Mouse (Mus musculus): ENCODE data around the gene Btg2. TPM values are rescaled to one million over a fixed set of nuclear protein-coding genes. Genes with fewer than 3 reads are reported as not detected.

The Btg2 gene
- polyA plus RNA-seq, 1 experiment from 2014 or later: 27.2 TPM

DNA sequence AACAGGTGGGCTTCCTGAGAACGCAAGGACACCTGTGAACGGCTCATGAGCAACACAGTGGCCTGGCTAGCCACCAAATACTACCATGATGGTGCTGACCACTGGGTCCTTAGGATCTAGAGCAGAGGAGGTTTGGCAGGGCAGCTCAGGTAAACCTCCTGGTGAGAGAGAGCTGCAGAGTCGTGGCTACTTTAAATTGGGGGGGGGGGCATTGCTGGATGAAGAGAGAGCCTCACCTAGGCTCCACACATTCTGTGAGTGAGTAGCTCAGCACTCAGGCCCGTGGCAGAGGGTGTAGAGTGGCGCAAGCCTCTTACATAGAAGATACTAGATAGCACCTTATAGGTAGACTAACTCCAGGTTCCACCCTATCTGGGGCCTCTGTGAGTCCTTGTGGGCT, 21.5 kb upstream of the Btg2 start:
- no peaks in the 10 kb centered on the region for H3K9me3 ChIP-seq (replicated peaks; ENCODE audit: control insufficient read depth, low read length, poor library complexity, severe bottlenecking)
- no peak for ATAC-seq
- H3K27ac ChIP-seq (ENCODE audit: low read length): no peak overlapping the region
- no peaks in the 10 kb centered on the region for H3K27me3 ChIP-seq (ENCODE audit: control insufficient read depth, insufficient read depth, low read depth, low read length)
- H3K4me2 ChIP-seq (ENCODE audit: low read length): no peak overlapping the region
- no peak overlapping the region for H3K4me3 ChIP-seq (ENCODE audit: low read depth, low read length)
- WGBS: 78% methylated on average over 5 of the region's 5 CpGs
- no peak overlapping the region for H3K9ac ChIP-seq (ENCODE audit: low read depth, low read length)
- H3K4me1 ChIP-seq (ENCODE audit: control insufficient read depth, insufficient read depth, low read length): peaks cover 11% of the 10 kb centered on the region
- no peaks in the 10 kb centered on the region for H3K36me3 ChIP-seq (ENCODE audit: control insufficient read depth, insufficient read depth, low read length)

DNA sequence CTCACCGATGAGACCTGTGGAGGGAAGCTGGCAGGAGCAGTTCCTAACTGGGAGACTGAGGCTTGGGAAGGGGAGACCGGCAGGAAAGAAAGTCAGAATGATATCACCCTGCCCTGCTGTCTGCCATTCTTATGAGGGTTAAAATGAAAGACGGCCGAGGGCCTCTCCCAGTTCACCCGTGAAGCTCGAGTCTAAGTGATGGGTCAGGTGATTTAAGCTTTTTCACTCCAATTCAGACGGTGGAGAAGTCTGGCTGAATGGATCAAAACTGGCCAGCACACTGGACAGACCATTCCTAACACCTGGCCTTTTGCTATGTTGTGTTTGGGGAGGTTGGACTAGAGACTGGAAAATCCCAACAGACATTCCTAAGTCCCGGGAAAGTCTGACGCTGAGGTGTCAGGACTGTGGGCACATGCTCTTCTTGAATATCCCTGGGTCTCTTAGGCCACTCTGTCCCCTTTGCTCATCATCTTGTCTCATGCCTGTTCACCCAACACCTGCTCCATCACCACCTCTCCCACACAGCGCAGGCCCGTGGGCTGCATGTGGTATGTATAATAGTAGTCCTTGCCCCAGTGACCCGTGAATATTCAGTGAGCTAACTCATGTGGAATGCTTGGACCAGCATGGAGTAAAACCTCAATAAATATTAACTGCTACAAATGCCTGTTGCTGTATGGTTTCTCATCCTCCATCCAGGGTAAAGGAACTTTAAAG, 20.8 kb upstream of the Btg2 start:
- Histone ChIP-seq H3K9me3 (replicated peaks; ENCODE audit: control insufficient read depth, low read length, poor library complexity, severe bottlenecking) (no peaks in the 10 kb centered on the region), H3K9ac (ENCODE audit: low read depth, low read length) (peak overlapping the region; percentile 59), H3K4me3 (ENCODE audit: low read depth, low read length) (peak overlapping the region; percentile 46), H3K27me3 (ENCODE audit: control insufficient read depth, insufficient read depth, low read depth, low read length) (no peaks in the 10 kb centered on the region), H3K27ac (ENCODE audit: low read length) (peak overlapping the region; percentile 70), H3K4me1 (ENCODE audit: control insufficient read depth, insufficient read depth, low read length) (peaks cover 11% of the 10 kb centered on the region), H3K36me3 (ENCODE audit: control insufficient read depth, insufficient read depth, low read length) (no peaks in the 10 kb centered on the region), H3K4me2 (ENCODE audit: low read length) (peak overlapping the region; percentile 88)
- WGBS: 25% methylated on average over 12 of the region's 12 CpGs
- 0 out of 2 replicates have a peak, but pooled peaks have one; percentile 7 for ATAC-seq

DNA sequence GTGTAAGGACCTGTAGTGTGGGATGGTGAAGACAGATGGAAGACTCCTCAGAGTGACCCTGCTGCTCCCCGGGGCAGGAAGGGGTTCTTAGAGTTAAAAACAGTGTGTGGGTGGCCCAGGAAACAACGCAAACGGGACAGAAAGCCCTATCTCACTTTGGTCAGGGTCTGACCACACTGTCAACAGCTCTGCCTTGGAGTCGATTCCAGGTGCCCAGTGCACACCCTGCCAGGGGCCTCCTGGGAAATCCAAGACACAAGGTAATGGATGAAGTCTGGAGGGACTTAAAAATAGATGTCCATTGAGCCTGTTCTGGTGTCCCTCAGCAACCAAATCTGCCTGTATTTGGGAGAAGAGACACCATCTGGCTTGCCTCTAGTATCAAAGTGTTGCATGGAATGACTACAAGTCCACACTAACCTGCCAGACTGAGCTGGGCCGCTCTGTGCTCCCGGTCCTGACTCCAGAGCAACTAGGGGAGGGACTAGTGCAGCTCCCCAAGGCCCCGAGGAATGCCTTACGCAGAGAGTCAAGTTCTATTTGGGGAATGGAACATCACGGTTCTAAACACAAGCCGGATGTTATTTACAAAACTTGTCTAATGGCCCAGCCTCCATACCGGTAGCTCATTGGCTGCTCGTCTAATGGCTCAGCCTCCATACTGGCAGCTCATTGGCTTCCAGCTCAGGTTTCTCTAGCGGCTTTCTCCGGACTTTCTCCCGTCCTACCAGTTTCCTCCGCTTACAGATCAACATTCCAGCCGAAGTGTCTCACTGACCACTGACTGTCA, 20.0 kb upstream of the Btg2 start:
- Histone ChIP-seq H3K9ac (ENCODE audit: low read depth, low read length) (peak overlapping the region; percentile 59), H3K4me3 (ENCODE audit: low read depth, low read length) (peak overlapping the region; percentile 46), H3K27ac (ENCODE audit: low read length) (peak overlapping the region; percentile 70), H3K36me3 (ENCODE audit: control insufficient read depth, insufficient read depth, low read length) (no peaks in the 10 kb centered on the region), H3K4me2 (ENCODE audit: low read length) (peak overlapping the region; percentile 88), H3K4me1 (ENCODE audit: control insufficient read depth, insufficient read depth, low read length) (peaks cover 11% of the 10 kb centered on the region), H3K9me3 (replicated peaks; ENCODE audit: control insufficient read depth, low read length, poor library complexity, severe bottlenecking) (no peaks in the 10 kb centered on the region), H3K27me3 (ENCODE audit: control insufficient read depth, insufficient read depth, low read depth, low read length) (no peaks in the 10 kb centered on the region)
- WGBS: 11% methylated on average over 17 of the region's 17 CpGs
- ATAC-seq: peak; percentile 73

DNA sequence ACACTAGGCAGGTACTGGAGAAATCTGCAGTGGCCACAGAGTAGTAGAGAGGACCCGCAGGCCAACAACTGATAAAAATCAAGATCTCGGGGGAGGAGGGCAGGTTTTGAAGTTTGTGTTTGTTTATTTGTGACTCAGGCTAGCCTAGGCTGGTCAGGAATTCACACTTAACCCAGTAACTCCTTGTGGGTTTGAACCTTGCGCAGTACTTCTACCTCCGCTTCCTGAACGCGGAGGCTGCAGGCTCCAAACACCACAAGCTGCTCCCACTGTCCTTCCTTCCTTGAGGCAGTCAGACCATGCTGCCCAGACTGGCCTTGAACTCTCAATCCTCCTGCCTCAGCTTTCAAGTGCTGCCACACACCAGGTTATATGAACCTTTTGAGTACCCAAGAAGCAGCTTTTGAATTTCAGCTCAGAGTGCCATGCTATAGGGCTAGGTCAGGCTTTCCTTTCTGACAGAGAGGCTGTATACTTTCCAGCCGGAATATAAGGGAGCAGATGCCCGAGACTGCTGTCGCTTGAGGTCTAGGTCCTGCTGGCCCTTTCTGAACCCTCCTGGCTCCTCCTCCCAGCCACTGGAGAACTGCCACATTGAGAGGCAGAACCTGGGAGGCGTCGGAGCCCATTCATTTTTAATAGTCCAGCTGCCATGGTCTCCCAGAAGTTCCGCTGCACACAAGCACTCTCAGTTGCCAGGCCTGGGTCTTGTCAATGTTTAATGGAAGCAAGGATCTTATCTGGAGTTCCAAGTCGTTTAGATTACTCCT, 19.2 kb upstream of the Btg2 start:
- 61% methylated on average over 13 of the region's 13 CpGs for WGBS
- Histone ChIP-seq H3K9ac (ENCODE audit: low read depth, low read length) (no peak overlapping the region), H3K36me3 (ENCODE audit: control insufficient read depth, insufficient read depth, low read length) (no peaks in the 10 kb centered on the region), H3K4me2 (ENCODE audit: low read length) (no peak overlapping the region), H3K4me3 (ENCODE audit: low read depth, low read length) (no peak overlapping the region), H3K9me3 (replicated peaks; ENCODE audit: control insufficient read depth, low read length, poor library complexity, severe bottlenecking) (no peaks in the 10 kb centered on the region), H3K4me1 (ENCODE audit: control insufficient read depth, insufficient read depth, low read length) (peaks cover 16% of the 10 kb centered on the region), H3K27ac (ENCODE audit: low read length) (no peak overlapping the region), H3K27me3 (ENCODE audit: control insufficient read depth, insufficient read depth, low read depth, low read length) (no peaks in the 10 kb centered on the region)
- no peak for ATAC-seq

DNA sequence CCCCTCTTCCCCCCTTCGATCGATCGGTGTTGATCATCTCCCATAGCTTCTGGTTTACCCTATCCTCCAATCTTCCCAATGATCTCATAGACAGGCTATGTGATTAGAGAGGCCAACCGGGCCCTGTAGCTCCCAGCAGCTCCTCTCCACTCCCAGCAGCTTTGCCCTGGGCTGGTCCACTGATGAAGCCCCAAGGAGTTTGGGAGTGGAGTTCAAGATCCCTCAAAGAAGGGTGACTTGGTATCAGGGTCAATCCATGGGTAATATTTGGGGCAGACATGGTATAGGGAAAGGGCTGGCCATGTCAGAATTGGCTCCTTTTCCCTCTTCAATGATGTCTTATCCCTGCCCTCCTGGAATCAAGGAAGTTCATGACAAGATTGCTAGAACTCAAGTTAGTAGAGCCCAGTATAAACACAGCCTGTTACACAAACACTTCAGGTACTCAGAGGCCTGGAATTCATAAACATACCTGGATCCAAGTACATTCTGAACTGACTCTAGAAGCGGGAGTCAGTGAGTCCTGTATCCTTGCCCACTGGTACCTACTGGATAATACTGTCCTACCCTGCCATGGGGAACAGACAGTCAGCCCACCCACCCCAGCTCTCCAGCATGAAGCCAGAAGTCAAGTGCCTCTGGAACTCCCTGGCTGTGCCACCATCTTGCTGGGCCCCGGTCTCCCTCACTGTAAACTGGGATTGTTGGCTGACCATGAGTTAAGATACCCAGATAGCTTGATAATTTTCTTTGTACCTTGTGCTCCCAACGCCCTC, 18.3 kb upstream of the Btg2 start:
- Histone ChIP-seq H3K9ac (ENCODE audit: low read depth, low read length) (no peak overlapping the region), H3K36me3 (ENCODE audit: control insufficient read depth, insufficient read depth, low read length) (no peaks in the 10 kb centered on the region), H3K9me3 (replicated peaks; ENCODE audit: control insufficient read depth, low read length, poor library complexity, severe bottlenecking) (no peaks in the 10 kb centered on the region), H3K4me2 (ENCODE audit: low read length) (no peak overlapping the region), H3K27me3 (ENCODE audit: control insufficient read depth, insufficient read depth, low read depth, low read length) (no peaks in the 10 kb centered on the region), H3K4me1 (ENCODE audit: control insufficient read depth, insufficient read depth, low read length) (peaks cover 18% of the 10 kb centered on the region), H3K4me3 (ENCODE audit: low read depth, low read length) (no peak overlapping the region), H3K27ac (ENCODE audit: low read length) (peak overlapping the region; percentile 68; the same call in 1 of the 2 replicates)
- no peak for ATAC-seq
- WGBS: 83% methylated on average over 7 of the region's 7 CpGs

DNA sequence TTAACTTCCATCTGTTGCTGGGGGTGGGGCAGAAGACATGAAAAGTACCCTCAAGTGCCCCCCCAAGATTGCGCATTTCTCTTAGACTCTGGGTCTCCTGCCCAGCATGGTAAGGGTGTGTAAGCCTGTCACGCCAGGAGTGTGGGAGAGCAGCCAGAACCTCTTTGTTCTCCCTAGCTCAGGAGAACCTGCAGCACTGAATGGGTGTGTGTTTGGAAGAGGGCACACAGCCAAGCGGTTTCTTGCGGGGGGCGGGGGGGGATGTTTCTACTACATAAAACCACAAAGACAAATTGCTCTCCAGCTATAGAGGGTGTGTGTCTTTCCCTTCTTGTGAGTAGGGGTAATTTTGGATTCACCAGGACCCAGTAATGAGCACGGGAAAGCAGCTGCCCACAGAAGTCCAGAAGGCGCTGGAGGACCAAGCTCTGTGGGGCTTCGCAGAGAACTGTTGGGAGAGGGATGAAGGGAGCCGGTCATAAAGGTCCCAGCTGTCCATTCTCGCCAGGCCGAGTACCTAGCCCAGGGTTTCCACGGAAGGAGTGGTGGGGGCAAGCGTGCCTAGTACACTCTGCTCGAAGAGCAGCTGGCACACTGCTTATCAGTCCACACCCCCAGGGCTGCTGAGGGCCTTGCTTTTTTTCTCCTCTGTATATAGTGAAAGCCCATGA, 17.5 kb upstream of the Btg2 start:
- 18% methylated on average over 14 of the region's 14 CpGs for WGBS
- Histone ChIP-seq H3K4me1 (ENCODE audit: control insufficient read depth, insufficient read depth, low read length) (peaks cover 18% of the 10 kb centered on the region), H3K27ac (ENCODE audit: low read length) (peak overlapping the region; percentile 68), H3K4me3 (ENCODE audit: low read depth, low read length) (no peak overlapping the region), H3K36me3 (ENCODE audit: control insufficient read depth, insufficient read depth, low read length) (no peaks in the 10 kb centered on the region), H3K4me2 (ENCODE audit: low read length) (no peak overlapping the region), H3K27me3 (ENCODE audit: control insufficient read depth, insufficient read depth, low read depth, low read length) (no peaks in the 10 kb centered on the region), H3K9ac (ENCODE audit: low read depth, low read length) (no peak overlapping the region), H3K9me3 (replicated peaks; ENCODE audit: control insufficient read depth, low read length, poor library complexity, severe bottlenecking) (no peaks in the 10 kb centered on the region)
- ATAC-seq: peak; percentile 57; the same call in 1 of the 2 replicates

DNA sequence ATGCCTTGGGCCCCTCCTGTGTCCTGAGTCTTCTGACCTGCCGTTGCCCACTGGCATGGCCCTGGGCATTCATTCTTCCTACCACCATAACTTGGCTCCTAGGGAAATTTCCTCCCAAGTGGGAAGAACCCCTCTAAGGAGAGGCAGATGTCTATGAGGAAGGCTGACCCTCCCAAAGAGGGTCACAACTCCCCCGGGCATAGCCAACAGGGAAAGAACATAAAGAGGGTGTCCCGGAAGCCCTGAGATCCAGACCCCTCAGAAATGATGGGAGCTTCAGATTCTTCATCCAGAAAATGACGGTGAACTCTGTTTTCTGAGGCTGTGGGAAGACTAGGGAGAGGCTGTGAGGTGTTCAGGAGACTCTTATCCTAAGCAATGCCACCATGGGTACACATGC, 16.8 kb upstream of the Btg2 start:
- ATAC-seq: no peak
- H3K4me1 ChIP-seq (ENCODE audit: control insufficient read depth, insufficient read depth, low read length): peaks cover 18% of the 10 kb centered on the region
- H3K27me3 ChIP-seq (ENCODE audit: control insufficient read depth, insufficient read depth, low read depth, low read length): no peaks in the 10 kb centered on the region
- no peak overlapping the region for H3K9ac ChIP-seq (ENCODE audit: low read depth, low read length)
- WGBS: 91% methylated on average over 4 of the region's 4 CpGs
- no peak overlapping the region for H3K4me2 ChIP-seq (ENCODE audit: low read length)
- no peaks in the 10 kb centered on the region for H3K36me3 ChIP-seq (ENCODE audit: control insufficient read depth, insufficient read depth, low read length)
- peak overlapping the region; percentile 14; the same call in 1 of the 2 replicates for H3K27ac ChIP-seq (ENCODE audit: low read length)
- no peaks in the 10 kb centered on the region for H3K9me3 ChIP-seq (replicated peaks; ENCODE audit: control insufficient read depth, low read length, poor library complexity, severe bottlenecking)
- no peak overlapping the region for H3K4me3 ChIP-seq (ENCODE audit: low read depth, low read length)

DNA sequence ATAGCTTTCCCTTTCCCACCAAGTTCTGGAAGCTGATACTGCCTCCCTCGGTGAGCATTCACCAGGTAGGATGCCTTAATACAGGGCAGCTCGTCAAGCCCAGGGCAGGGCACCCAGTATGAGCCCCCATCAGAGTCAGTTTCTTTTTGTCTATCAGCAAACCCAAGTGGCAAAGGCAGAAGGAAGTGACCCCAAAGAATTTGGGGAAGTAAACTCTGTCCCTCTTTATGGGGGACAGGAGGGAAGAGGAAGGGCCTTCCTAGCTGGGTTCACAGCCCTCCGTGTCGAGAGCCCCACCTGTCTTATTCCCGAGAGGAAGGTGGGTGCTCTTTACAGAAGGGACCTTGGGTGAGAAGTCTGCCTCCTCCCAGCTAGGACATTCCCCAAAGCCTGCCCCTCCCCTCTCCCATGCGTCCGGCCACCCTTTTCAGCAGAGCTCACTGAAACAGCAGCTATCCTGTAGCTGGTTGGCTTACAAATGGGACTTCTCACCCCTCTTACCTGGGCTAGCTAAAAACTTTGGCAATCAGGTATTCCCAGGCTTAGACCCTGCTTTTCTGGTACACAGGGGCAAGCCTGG, 16.2 kb upstream of the Btg2 start:
- no peaks in the 10 kb centered on the region for H3K27me3 ChIP-seq (ENCODE audit: control insufficient read depth, insufficient read depth, low read depth, low read length)
- H3K4me1 ChIP-seq (ENCODE audit: control insufficient read depth, insufficient read depth, low read length): peaks cover 18% of the 10 kb centered on the region
- H3K27ac ChIP-seq (ENCODE audit: low read length): no peak overlapping the region
- H3K4me3 ChIP-seq (ENCODE audit: low read depth, low read length): no peak overlapping the region
- no peaks in the 10 kb centered on the region for H3K36me3 ChIP-seq (ENCODE audit: control insufficient read depth, insufficient read depth, low read length)
- H3K4me2 ChIP-seq (ENCODE audit: low read length): no peak overlapping the region
- H3K9me3 ChIP-seq (replicated peaks; ENCODE audit: control insufficient read depth, low read length, poor library complexity, severe bottlenecking): no peaks in the 10 kb centered on the region
- no peak overlapping the region for H3K9ac ChIP-seq (ENCODE audit: low read depth, low read length)
- WGBS: 63% methylated on average over 7 of the region's 7 CpGs
- ATAC-seq: no peak
